Mouse (Mus musculus): ENCODE measurements around the gene Kcna3.

Kcna3 gene

GRCm38 (mm10) chr3:107066165-107066850, 30.3 kb downstream of the Kcna3 start:
- DNase-seq: no peak

- no peak for DNase-seq
Observed at GRCm38 (mm10) chr3:107067245-107067644, 31.3 kb downstream of the Kcna3 start.

- no peak for DNase-seq
Observed at GRCm38 (mm10) chr3:107073863-107074262, 37.9 kb downstream of the Kcna3 start.

GRCm38 (mm10) chr3:107075705-107076104, 39.7 kb downstream of the Kcna3 start:
- DNase-seq: no peak

GRCm38 (mm10) chr3:107076658-107077057, 40.7 kb downstream of the Kcna3 start:
- DNase-seq: no peak

GRCm38 (mm10) chr3:107077101-107077500, 41.1 kb downstream of the Kcna3 start:
- no peak for DNase-seq

GRCm38 (mm10) chr3:107080803-107081202, 44.8 kb downstream of the Kcna3 start:
- DNase-seq: no peak

GRCm38 (mm10) chr3:107081227-107081626, 45.3 kb downstream of the Kcna3 start:
- DNase-seq: peak; percentile 29

- no peak for DNase-seq
Observed at GRCm38 (mm10) chr3:107084586-107084985, 48.6 kb downstream of the Kcna3 start.

- no peak for DNase-seq
Observed at GRCm38 (mm10) chr3:107087410-107087809, 51.4 kb downstream of the Kcna3 start.
